Mouse (Mus musculus) left cerebral cortex, adult 6 months (tissue): ENCODE results near the gene Olfr1293-ps. TPM values are rescaled to one million over a fixed set of nuclear protein-coding genes. Genes with fewer than 3 reads are reported as not detected.

Experiments
- long read RNA-seq, 2 experiments: library from polyadenylated mRNA; unstranded; transcript quantifications; one replicate each; pipeline ENCODE4 v2.0.0; 2019 to 2020
- polyA plus RNA-seq: library from polyadenylated mRNA; unstranded; fragments of <200 nt; fragmentation: Nextera tagmentation; gene quantifications from 2 replicates; pipeline ENCODE4 v1.2.3, GENCODE M21; 2021

Gene Olfr1293-ps
- not detected in 2 replicates for polyA plus RNA-seq
- long read RNA-seq, experiment 1, result 0 reads
- long read RNA-seq, experiment 2, result 0 reads

GRCm38 (mm10) chr2:111524903-111525302 is at the start of gene Olfr1293-ps:
Gene Olfr1293-ps, plus strand, starts transcription at chr2:111525203.

GRCm38 (mm10) chr2:111480519-111480918 is 44.5 kb upstream of the Olfr1293-ps start, which contains the start of gene Olfr1289:
Gene Olfr1289, plus strand, starts transcription at chr2:111480819.

GRCm38 (mm10) chr2:111493729-111494128 is 31.3 kb upstream of the Olfr1293-ps start, which contains the start of gene Olfr1290:
Gene Olfr1290, minus strand, starts transcription at chr2:111493829.

GRCm38 (mm10) chr2:111496880-111497279 is 28.1 kb upstream of the Olfr1293-ps start, which contains the start of gene Olfr1291-ps1:
Gene Olfr1291-ps1, plus strand, starts transcription at chr2:111497180.

GRCm38 (mm10) chr2:111540191-111540590 is 15.2 kb downstream of the Olfr1293-ps start, which contains the start of gene Olfr1294:
Gene Olfr1294, minus strand, starts transcription at chr2:111540291.

GRCm38 (mm10) chr2:111569581-111569980 is 44.6 kb downstream of the Olfr1293-ps start, which contains the start of gene Olfr1295:
Gene Olfr1295, minus strand, starts transcription at chr2:111569681.

Other genes with a start within 250 kb of the Olfr1293-ps start
- not detected in 2 replicates for gene Olfr1278, start 235.1 kb upstream of the Olfr1293-ps start, polyA plus RNA-seq
- gene Olfr1279, start 224.6 kb upstream of the Olfr1293-ps start, polyA plus RNA-seq, result not detected in 2 replicates
- gene Olfr1280, start 211.2 kb upstream of the Olfr1293-ps start, polyA plus RNA-seq, result not detected in 2 replicates
- not detected in 2 replicates for gene Olfr1281, start 198.7 kb upstream of the Olfr1293-ps start, polyA plus RNA-seq
- gene Olfr1282, start 189.1 kb upstream of the Olfr1293-ps start, polyA plus RNA-seq, result not detected in 2 replicates
- not detected in 2 replicates for gene Olfr1283, start 158.4 kb upstream of the Olfr1293-ps start, polyA plus RNA-seq
- not detected in 2 replicates for gene Olfr1284, start 149.7 kb upstream of the Olfr1293-ps start, polyA plus RNA-seq
- gene Olfr1286, start 102.1 kb upstream of the Olfr1293-ps start, polyA plus RNA-seq, result not detected in 2 replicates
- gene Olfr1287, start 76.1 kb upstream of the Olfr1293-ps start, polyA plus RNA-seq, result not detected in 2 replicates
- gene Olfr1288, start 51.1 kb upstream of the Olfr1293-ps start, polyA plus RNA-seq, result not detected in 2 replicates
- gene Olfr1289, start 44.4 kb upstream of the Olfr1293-ps start, polyA plus RNA-seq, result not detected in 2 replicates
- not detected in 2 replicates for gene Olfr1290, start 31.4 kb upstream of the Olfr1293-ps start, polyA plus RNA-seq
- not detected in 2 replicates for gene Olfr1291-ps1, start 28.0 kb upstream of the Olfr1293-ps start, polyA plus RNA-seq
- not detected in 2 replicates for gene Olfr1294, start 15.1 kb downstream of the Olfr1293-ps start, polyA plus RNA-seq
- gene Olfr1295, start 44.5 kb downstream of the Olfr1293-ps start, polyA plus RNA-seq, result not detected in 2 replicates
- 0.01 TPM in 1 of 2 replicates, not detected in the other for gene Olfr1297, start 101.3 kb downstream of the Olfr1293-ps start, polyA plus RNA-seq
- gene Olfr1298, start 124.0 kb downstream of the Olfr1293-ps start, polyA plus RNA-seq, result not detected in 2 replicates
- gene Olfr1299, start 136.2 kb downstream of the Olfr1293-ps start, polyA plus RNA-seq, result not detected in 2 replicates
- not detected in 2 replicates for gene Olfr1301, start 225.8 kb downstream of the Olfr1293-ps start, polyA plus RNA-seq